Mouse (Mus musculus) MEL (cell line): ENCODE data around the gene Nf1. TPM values are rescaled to one million over a fixed set of nuclear protein-coding genes. Genes with fewer than 3 reads are reported as not detected.

Experiments
- DNase-seq: peaks from one replicate; pipeline ENCODE4 v3.0.0; 2011; ENCODE audit warnings: low read depth, low spot score
- H3K27ac ChIP-seq: 2 replicates; pipeline ENCODE4 v1.5.1; 2012; ENCODE audit warnings: low read depth, mild to moderate bottlenecking, control low read depth, low read length, moderate library complexity; ENCODE audit not compliant: control insufficient read depth
- H3K27me3 ChIP-seq, 2 experiments: fragments of 150-350 bp in 1 of 2; sonication (generic) in 1 of 2; 2 replicates each; pipeline ENCODE4 v1.6.1; 2012; ENCODE audit warnings: low read length in 2 of 2, mild to moderate bottlenecking in 2 of 2, improper control_type of control experiment in 1 of 2, moderate library complexity in 1 of 2; ENCODE audit not compliant: insufficient read depth in 2 of 2, control insufficient read depth in 1 of 2
- H3K36me3 ChIP-seq, 2 experiments: 2 replicates each; pipeline ENCODE4 v1.6.1; 2012 to 2014; ENCODE audit warnings: low read length in 2 of 2, improper control_type of control experiment in 1 of 2, inconsistent platforms in 1 of 2, mild to moderate bottlenecking in 1 of 2; ENCODE audit not compliant: insufficient read depth in 2 of 2, control insufficient read depth in 1 of 2
- H3K4me1 ChIP-seq, 2 experiments: fragments of 150-350 bp in 1 of 2; sonication (generic) in 1 of 2; 2 replicates each; pipeline ENCODE4 v1.6.1; 2012; ENCODE audit warnings: low read length in 2 of 2, improper control_type of control experiment in 1 of 2, mild to moderate bottlenecking in 1 of 2; ENCODE audit not compliant: insufficient read depth in 2 of 2, control insufficient read depth in 1 of 2
- H3K4me3 ChIP-seq, 2 experiments: fragments of 150-350 bp in 1 of 2; sonication (generic) in 1 of 2; 2 replicates each; pipeline ENCODE4 v1.5.1; 2012; ENCODE audit warnings: low read depth in 2 of 2, low read length in 2 of 2, mild to moderate bottlenecking in 2 of 2, moderate library complexity in 2 of 2, control low read depth in 1 of 2, improper control_type of control experiment in 1 of 2; ENCODE audit not compliant: control insufficient read depth in 1 of 2, insufficient read depth in 1 of 2
- H3K79me2 ChIP-seq: 2 replicates; pipeline ENCODE4 v1.6.1; 2012; ENCODE audit warnings: mild to moderate bottlenecking, low read length, moderate library complexity; ENCODE audit not compliant: control insufficient read depth, poor library complexity, insufficient read depth
- H3K9ac ChIP-seq: 2 replicates; pipeline ENCODE4 v1.6.1; 2012; ENCODE audit warnings: low read depth, mild to moderate bottlenecking, control low read depth, low read length, moderate library complexity; ENCODE audit not compliant: control insufficient read depth, poor library complexity, severe bottlenecking
- H3K9me3 ChIP-seq: fragments of 150-350 bp; sonication (generic); replicated peaks from 2 replicates; pipeline ENCODE4 v1.6.1; 2012; ENCODE audit warnings: mild to moderate bottlenecking, low read length, improper control_type of control experiment, moderate library complexity; ENCODE audit not compliant: insufficient read depth
- CHD2 ChIP-seq: IDR thresholded peaks from 2 replicates; pipeline ENCODE4 v1.6.1; 2011; ENCODE audit warnings: low read length, improper control_type of control experiment
- E2F4 ChIP-seq: IDR thresholded peaks from 2 replicates; pipeline ENCODE4 v1.6.1; 2011; ENCODE audit warnings: low read depth, low read length, improper control_type of control experiment, borderline replicate concordance
- ELF1 ChIP-seq: IDR thresholded peaks from 2 replicates; pipeline ENCODE4 v1.6.1; 2014; ENCODE audit warnings: low read depth, mild to moderate bottlenecking, inconsistent platforms, low read length, improper control_type of control experiment, moderate library complexity
- GABPA ChIP-seq: IDR thresholded peaks from 2 replicates; pipeline ENCODE4 v1.6.1; 2012; ENCODE audit warnings: low read depth, mild to moderate bottlenecking, inconsistent platforms, low read length, improper control_type of control experiment, moderate library complexity
- HCFC1 ChIP-seq: IDR thresholded peaks from 2 replicates; pipeline ENCODE4 v1.6.1; 2012; ENCODE audit warnings: low read depth, mild to moderate bottlenecking, inconsistent platforms, low read length, improper control_type of control experiment, moderate library complexity
- JUND ChIP-seq: IDR thresholded peaks from 2 replicates; pipeline ENCODE4 v1.6.1; 2011; ENCODE audit warnings: low read depth, mild to moderate bottlenecking, improper control_type of control experiment, low read length
- KAT2A ChIP-seq: conservative IDR thresholded peaks from 2 replicates; pipeline ENCODE4 v1.6.1; 2012; ENCODE audit warnings: low read depth, low read length, improper control_type of control experiment, inconsistent platforms
- NELFE ChIP-seq: IDR thresholded peaks from 2 replicates; pipeline ENCODE4 v1.6.1; 2011; ENCODE audit warnings: low read depth, low read length, improper control_type of control experiment
- TBP ChIP-seq: IDR thresholded peaks from 2 replicates; pipeline ENCODE4 v1.8.0; 2011; ENCODE audit warnings: low read depth, low read length, improper control_type of control experiment
- USF1 ChIP-seq: IDR thresholded peaks from 2 replicates; pipeline ENCODE4 v1.6.1; 2014; ENCODE audit warnings: low read depth, mild to moderate bottlenecking, inconsistent platforms, low read length, improper control_type of control experiment, moderate library complexity
- ZC3H11A ChIP-seq: IDR thresholded peaks from 2 replicates; pipeline ENCODE4 v1.6.1; 2012; ENCODE audit warnings: low read depth, mild to moderate bottlenecking, inconsistent platforms, low read length, improper control_type of control experiment
- ZMIZ1 ChIP-seq: IDR thresholded peaks from 2 replicates; pipeline ENCODE4 v1.6.1; 2012; ENCODE audit warnings: low read depth, mild to moderate bottlenecking, inconsistent platforms, low read length, improper control_type of control experiment, moderate library complexity
- polyA plus RNA-seq, 2 experiments: library from polyadenylated mRNA; stranded (reverse) in 1 of 2; unstranded in 1 of 2; fragments of >175 nt in 1 of 2; fragments of >200 nt in 1 of 2; gene quantifications; 2 replicates each; pipeline versions ENCODE4 v1.2.1 to v1.2.4; 2012; ENCODE audit warnings: low replicate concordance in 2 of 2, low read depth in 1 of 2; ENCODE audit not compliant: insufficient read length in 2 of 2, insufficient read depth in 1 of 2, missing spikeins in 1 of 2
- total RNA-seq: library from RNA; depleted of rRNA; stranded (reverse); fragments of 300-350 nt; gene quantifications from 2 replicates; pipeline ENCODE4 v1.2.3, GENCODE M21; 2012

Nf1 gene
- total and polyA plus RNA-seq, 3 experiments = 13.2 to 108 (median 20.3) TPM

GRCm38 (mm10) chr11:79413761-79414513 lies 74.4 kb downstream of the Nf1 start:
- H3K9me3 ChIP-seq = no peaks in the 10 kb centered on the region
- no peaks in the 10 kb centered on the region for H3K27me3 ChIP-seq
- TF ChIP-seq KAT2A (no peak), ELF1 (no peak), TBP (no peak), GABPA (no peak), CHD2 (no peak), USF1 (no peak), E2F4 (no peak), NELFE (no peak), ZMIZ1 (no peak), JUND (no peak)
- H3K79me2 ChIP-seq = no peaks in the 10 kb centered on the region
- no peak overlapping the region for H3K4me3 ChIP-seq
- H3K9ac ChIP-seq = no peak overlapping the region
- no peaks in the 10 kb centered on the region for H3K4me1 ChIP-seq
- peaks cover 0 to 17% of the 10 kb centered on the region in 2 experiments; a peak in 2 of 4 replicates for H3K36me3 ChIP-seq
- no peak for DNase-seq
- no peak overlapping the region for H3K27ac ChIP-seq

- Histone ChIP-seq H3K27ac (no peak overlapping the region), H3K27me3 (no peaks in the 10 kb centered on the region), H3K79me2 (no peaks in the 10 kb centered on the region), H3K4me3 (no peak overlapping the region), H3K4me1 (no peaks in the 10 kb centered on the region), H3K9ac (no peak overlapping the region), H3K36me3 (peaks cover 3 to 8% of the 10 kb centered on the region in 2 experiments), H3K9me3 (no peaks in the 10 kb centered on the region)
- no peak for TF ChIP-seq ZC3H11A
- no peak for DNase-seq
Observed at GRCm38 (mm10) chr11:79422496-79422895, 83.0 kb downstream of the Nf1 start.

- TF ChIP-seq HCFC1 = no peak
- TF ChIP-seq, all 39 proteins: peak for 0
- no peak for DNase-seq
- H3K9ac ChIP-seq = no peak overlapping the region
- no peaks in the 10 kb centered on the region for H3K27me3 ChIP-seq
- no peak overlapping the region for H3K4me3 ChIP-seq
- H3K9me3 ChIP-seq = no peaks in the 10 kb centered on the region
- no peaks in the 10 kb centered on the region for H3K4me1 ChIP-seq
- H3K27ac ChIP-seq = no peak overlapping the region
- H3K79me2 ChIP-seq = no peaks in the 10 kb centered on the region
- peaks cover 4 to 8% of the 10 kb centered on the region in 2 experiments for H3K36me3 ChIP-seq
Observed at GRCm38 (mm10) chr11:79426571-79426970, 87.1 kb downstream of the Nf1 start.
